Mouse (Mus musculus): ENCODE measurements around the gene Cldn34c1.
A peak's percentile ranks its signal among the peaks of the same experiment; 100 is the strongest.
"Not testable (repeated sequence)": the region's sequence is repeated elsewhere in the genome, so short reads cannot be mapped to it uniquely, and the experiment has no call there.

Cldn34c1 gene

DNA sequence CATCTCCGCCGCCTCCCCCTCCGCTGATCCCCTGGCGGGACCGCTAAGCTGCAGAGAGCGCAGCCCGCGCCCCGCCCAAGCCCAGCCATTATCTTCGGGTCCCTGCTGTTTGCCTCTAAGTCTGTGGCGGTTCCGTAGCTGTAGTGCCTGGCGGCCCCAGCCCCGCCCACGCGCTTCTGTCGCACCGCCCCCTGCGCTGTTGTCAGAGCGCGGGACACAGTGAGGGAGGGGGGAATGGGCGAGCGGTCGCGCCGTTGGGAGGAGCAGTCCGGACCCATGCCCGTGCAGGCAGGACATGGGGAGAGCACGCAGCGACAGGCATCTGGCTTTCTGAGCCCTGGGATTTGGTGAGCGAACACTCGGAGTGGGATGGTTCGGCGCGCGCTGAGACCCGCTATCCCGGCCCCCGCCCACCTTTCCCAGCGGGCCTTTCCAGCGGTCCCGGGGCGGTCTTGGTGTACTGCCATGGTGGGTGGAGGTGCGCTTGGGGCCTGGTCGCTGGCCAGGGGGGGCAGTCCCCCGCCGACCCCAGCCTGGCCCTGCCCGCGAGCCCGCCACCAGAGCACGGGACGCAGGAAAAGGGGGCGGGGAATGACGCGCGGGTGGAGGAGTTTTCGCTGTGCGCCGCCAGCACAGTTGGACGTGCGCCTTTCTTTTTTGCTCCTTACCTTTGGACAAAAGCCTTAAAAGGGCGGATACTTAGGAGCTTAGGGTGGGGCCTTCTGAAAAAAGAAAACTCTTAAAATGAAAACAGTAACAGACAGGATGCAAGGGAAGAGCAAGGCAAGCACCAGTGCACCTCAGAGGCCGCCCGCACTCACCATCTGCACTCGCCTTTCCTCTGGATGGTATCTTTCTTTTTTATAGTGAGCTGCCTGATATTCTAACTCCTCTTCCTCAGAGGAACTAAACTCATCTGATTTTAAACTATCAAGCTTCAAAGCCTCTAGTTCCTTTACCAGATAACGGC lies at the start of gene Cldn34c1:
Gene Cldn34c1 (plus strand): TSS at position 205 of the 970 bp plus-strand sequence.
- peak; percentile 83 to 87 for DNase-seq

DNA sequence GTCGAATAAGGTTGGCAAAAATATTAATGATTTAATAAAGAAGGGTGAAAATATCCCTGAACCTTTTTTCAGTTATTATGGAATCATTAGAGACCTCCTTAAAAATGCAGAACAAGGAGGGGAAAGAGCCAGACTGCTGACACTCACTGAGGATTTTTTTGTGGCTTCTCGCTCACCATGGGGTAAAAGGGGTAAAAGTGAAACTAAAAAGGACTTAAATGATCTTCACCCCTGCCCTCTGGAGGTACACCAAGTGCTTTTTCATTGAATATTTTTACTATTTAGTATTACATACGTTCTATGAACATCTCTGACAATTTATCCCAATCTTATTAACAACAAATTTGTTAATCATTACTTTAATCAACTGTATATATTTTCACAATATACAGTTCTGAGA lies 15.9 kb upstream of the Cldn34c1 start:
- DNase-seq, result no peak

DNA sequence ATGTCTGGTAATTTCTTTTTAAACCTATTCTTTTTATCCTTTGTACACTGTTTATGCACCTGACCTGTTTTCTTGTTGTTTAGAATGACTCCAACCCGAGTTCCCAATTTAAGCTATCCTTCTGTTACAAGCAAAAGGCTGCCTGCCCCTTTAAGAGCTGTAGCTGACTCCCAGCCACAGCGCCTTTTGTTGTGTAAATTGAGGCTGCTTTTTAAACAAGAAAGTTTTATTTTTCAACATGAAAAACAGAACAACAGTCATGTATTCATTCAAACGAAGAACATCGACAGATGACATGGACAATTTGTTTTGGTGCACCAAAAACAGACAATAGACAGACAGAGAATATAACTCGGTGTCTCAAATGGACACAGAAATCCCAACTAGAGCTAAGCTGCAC lies 489 bp upstream of the Cldn34c1 start:
- not testable (repeated sequence) for DNase-seq

DNA sequence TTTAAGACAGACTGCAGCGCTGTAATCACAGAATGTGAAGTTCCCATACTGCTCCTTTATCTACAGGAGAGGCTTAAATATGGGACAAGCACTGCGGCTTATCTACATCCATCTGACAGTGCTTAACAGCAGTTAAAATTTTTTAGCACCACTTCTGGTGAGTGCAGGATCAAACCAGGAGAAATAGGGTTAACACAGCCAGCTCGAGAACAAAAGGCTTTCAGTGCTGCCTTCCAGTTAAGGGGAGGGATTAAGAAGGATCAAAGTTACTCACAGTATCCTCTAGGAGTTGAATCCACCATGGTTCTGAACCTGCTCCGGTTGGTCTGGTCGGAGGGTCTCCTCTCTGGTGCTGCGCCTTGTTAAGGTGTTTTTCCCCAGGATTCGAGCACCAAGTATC lies 1.4 kb downstream of the Cldn34c1 start:
- DNase-seq, result not testable (repeated sequence)

- not testable (repeated sequence) for DNase-seq
Measured at GRCm38 (mm10) chrX:123222381-123222780, 119.1 kb downstream of the Cldn34c1 start, which contains the start of gene Srsx. Gene Srsx, minus strand, starts transcription at chrX:123222481.

Measured in lung, adult 18-20 months (tissue).